Mouse (Mus musculus) testis, adult 2 months (tissue): ENCODE data around the gene Dicer1. TPM values are rescaled to one million over a fixed set of nuclear protein-coding genes. Genes with fewer than 3 reads are reported as not detected.

Experiments
- H3K27ac ChIP-seq: fragments of 200-500 bp; 2 replicates; pipeline ENCODE4 v1.5.1; 2012; ENCODE audit warnings: low read depth, low read length; ENCODE audit not compliant: control insufficient read depth, insufficient read depth
- H3K27me3 ChIP-seq: fragments of 200-500 bp; 2 replicates; pipeline ENCODE4 v1.6.1; 2012; ENCODE audit warnings: mild to moderate bottlenecking, low read length, moderate library complexity; ENCODE audit not compliant: control insufficient read depth, insufficient read depth
- H3K36me3 ChIP-seq: fragments of 200-500 bp; 2 replicates; pipeline ENCODE4 v1.6.1; 2012; ENCODE audit warnings: mild to moderate bottlenecking, low read length; ENCODE audit not compliant: control insufficient read depth, insufficient read depth
- H3K4me1 ChIP-seq: fragments of 200-500 bp; 2 replicates; pipeline ENCODE4 v1.6.1; 2012; ENCODE audit warnings: low read length; ENCODE audit not compliant: control insufficient read depth, insufficient read depth
- H3K4me3 ChIP-seq: fragments of 200-500 bp; 2 replicates; pipeline ENCODE4 v1.5.1; 2012; ENCODE audit warnings: low read depth, mild to moderate bottlenecking, low read length, moderate library complexity, mixed read lengths; ENCODE audit not compliant: control insufficient read depth
- CTCF ChIP-seq: fragments of 200-500 bp; IDR thresholded peaks from 2 replicates; pipeline ENCODE4 v1.5.1; 2012; ENCODE audit warnings: low read depth, mild to moderate bottlenecking, inconsistent platforms, low read length, moderate library complexity; ENCODE audit not compliant: control insufficient read depth, insufficient read depth, insufficient replicate concordance
- POLR2A ChIP-seq: fragments of 200-500 bp; IDR thresholded peaks from 2 replicates; pipeline ENCODE4 v1.6.1; 2012; ENCODE audit warnings: low read depth, mild to moderate bottlenecking, inconsistent platforms, low read length, moderate library complexity; ENCODE audit not compliant: control insufficient read depth
- polyA plus RNA-seq: library from polyadenylated mRNA; depleted of rRNA; stranded (reverse); fragments of >200 nt; gene quantifications from 2 replicates; pipeline ENCODE4 v1.2.3, GENCODE M21; 2012

Dicer1 gene
- polyA plus RNA-seq, 1 experiment: 4.9 TPM

- H3K27ac ChIP-seq: no peak overlapping the region
- no peak for TF ChIP-seq POLR2A
- TF ChIP-seq CTCF: no peak
- H3K4me3 ChIP-seq: no peak overlapping the region
- no peaks in the 10 kb centered on the region for H3K27me3 ChIP-seq
- no peaks in the 10 kb centered on the region for H3K36me3 ChIP-seq
- no peaks in the 10 kb centered on the region for H3K4me1 ChIP-seq
Observed at GRCm38 (mm10) chr12:104722056-104722455, 29.7 kb downstream of the Dicer1 start.

DNA sequence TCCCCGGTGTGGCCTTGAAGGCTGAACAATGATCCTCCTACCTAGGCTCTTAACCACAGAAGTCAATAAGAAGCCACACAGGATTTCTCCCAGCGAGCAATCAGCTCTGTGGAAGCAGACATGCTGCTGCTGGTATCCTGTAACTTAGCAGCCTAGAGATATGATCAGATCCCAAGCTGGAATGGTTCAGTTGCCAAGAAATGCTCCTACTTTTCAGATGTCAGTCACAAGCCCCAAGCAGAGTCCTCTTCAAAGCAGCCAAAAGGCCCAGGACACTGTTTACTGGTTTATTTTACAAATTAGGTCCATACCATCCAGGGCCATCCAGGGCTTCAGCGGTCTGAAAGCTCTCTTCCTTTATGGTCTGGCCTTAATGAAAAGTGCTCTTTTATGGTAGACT is 30.7 kb downstream of the Dicer1 start:
- no peak overlapping the region for H3K27ac ChIP-seq
- no peaks in the 10 kb centered on the region for H3K4me1 ChIP-seq
- TF ChIP-seq POLR2A (no peak), CTCF (no peak)
- H3K27me3 ChIP-seq: no peaks in the 10 kb centered on the region
- H3K4me3 ChIP-seq: no peak overlapping the region
- H3K36me3 ChIP-seq: no peaks in the 10 kb centered on the region

GRCm38 (mm10) chr12:104718956-104719355 is 32.8 kb downstream of the Dicer1 start:
- no peaks in the 10 kb centered on the region for H3K4me1 ChIP-seq
- TF ChIP-seq CTCF (no peak), POLR2A (no peak)
- no peak overlapping the region for H3K4me3 ChIP-seq
- H3K36me3 ChIP-seq: no peaks in the 10 kb centered on the region
- H3K27ac ChIP-seq: no peak overlapping the region
- H3K27me3 ChIP-seq: no peaks in the 10 kb centered on the region

- H3K27ac ChIP-seq: no peak overlapping the region
- TF ChIP-seq POLR2A (no peak), CTCF (no peak)
- no peaks in the 10 kb centered on the region for H3K4me1 ChIP-seq
- H3K27me3 ChIP-seq: no peaks in the 10 kb centered on the region
- H3K4me3 ChIP-seq: no peak overlapping the region
- no peaks in the 10 kb centered on the region for H3K36me3 ChIP-seq
Observed at GRCm38 (mm10) chr12:104716409-104716808, 35.3 kb downstream of the Dicer1 start.

GRCm38 (mm10) chr12:104715453-104715852 is 36.3 kb downstream of the Dicer1 start:
- no peaks in the 10 kb centered on the region for H3K36me3 ChIP-seq

DNA sequence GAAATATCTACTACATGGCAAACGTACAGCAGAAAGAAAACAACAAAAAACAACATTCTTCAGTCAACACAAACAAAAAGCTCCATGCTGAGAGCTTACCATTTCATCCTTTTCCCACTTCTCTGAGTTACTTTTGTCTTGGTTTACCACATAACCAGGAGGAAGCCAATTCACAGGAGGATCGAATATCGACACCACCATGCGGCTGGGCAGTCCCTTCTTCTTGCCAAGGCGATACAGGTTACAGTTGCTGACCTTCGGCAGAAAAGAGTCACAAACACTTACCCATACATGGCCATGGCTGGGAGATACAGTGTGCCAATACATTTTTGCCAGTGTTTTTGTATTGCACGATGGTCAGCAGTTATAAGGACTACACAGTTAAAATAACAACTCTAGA is 51.5 kb downstream of the Dicer1 start:
- Histone ChIP-seq H3K27ac (no peak overlapping the region), H3K4me3 (no peak overlapping the region), H3K36me3 (no peaks in the 10 kb centered on the region; the same call in 1 of the 2 replicates), H3K27me3 (no peaks in the 10 kb centered on the region), H3K4me1 (no peaks in the 10 kb centered on the region)
- TF ChIP-seq CTCF (no peak), POLR2A (no peak)

More at GRCm38 (mm10) chr12:104715453-104715852, 36.3 kb downstream of the Dicer1 start:
- Histone ChIP-seq H3K4me1 (no peaks in the 10 kb centered on the region), H3K27me3 (no peaks in the 10 kb centered on the region), H3K27ac (no peak overlapping the region), H3K4me3 (no peak overlapping the region)
- TF ChIP-seq CTCF: no peak
- TF ChIP-seq POLR2A: no peak

- TF ChIP-seq POLR2A (no peak), CTCF (peak; percentile 26; the same call in 1 of the 2 replicates)
- Histone ChIP-seq H3K36me3 (no peaks in the 10 kb centered on the region; the same call in 1 of the 2 replicates), H3K4me1 (no peaks in the 10 kb centered on the region), H3K27me3 (no peaks in the 10 kb centered on the region), H3K27ac (no peak overlapping the region), H3K4me3 (no peak overlapping the region)
Observed at GRCm38 (mm10) chr12:104699753-104700152, 52.0 kb downstream of the Dicer1 start.

- TF ChIP-seq POLR2A: no peak
- no peak for TF ChIP-seq CTCF
- Histone ChIP-seq H3K27ac (no peak overlapping the region), H3K27me3 (no peaks in the 10 kb centered on the region), H3K36me3 (peaks cover 1% of the 10 kb centered on the region; the same call in 1 of the 2 replicates), H3K4me1 (no peaks in the 10 kb centered on the region), H3K4me3 (no peak overlapping the region)
Observed at GRCm38 (mm10) chr12:104695514-104695913, 56.2 kb downstream of the Dicer1 start.
